Mouse (Mus musculus) liver, postnatal 0 days (tissue): ENCODE data around the gene Clcn2.

Experiments
- CTCF ChIP-seq: sonication (generic); IDR thresholded peaks from 2 replicates; pipeline ENCODE4 v1.5.1; 2016; ENCODE audit warnings: antibody characterized with exemption, low read depth
- EP300 ChIP-seq: IDR thresholded peaks from 2 replicates; pipeline ENCODE4 v1.6.1; 2016; ENCODE audit warnings: antibody characterized with exemption, low read depth, mild to moderate bottlenecking

GRCm38 (mm10) chr16:20739845-20740244, 22.3 kb upstream of the Clcn2 start:
- TF ChIP-seq CTCF (no peak), EP300 (no peak)
